Mouse (Mus musculus) kidney, adult 9 months (tissue): Measurements from ENCODE around the gene Abca17.

ENCODE experiments used
- DNase-seq: peaks from one replicate; pipeline ENCODE4 v3.0.0; 2022

Gene Abca17

GRCm38 (mm10) chr17:24236479-24236878, 114.4 kb downstream of the Abca17 start:
- no peak for DNase-seq

DNA sequence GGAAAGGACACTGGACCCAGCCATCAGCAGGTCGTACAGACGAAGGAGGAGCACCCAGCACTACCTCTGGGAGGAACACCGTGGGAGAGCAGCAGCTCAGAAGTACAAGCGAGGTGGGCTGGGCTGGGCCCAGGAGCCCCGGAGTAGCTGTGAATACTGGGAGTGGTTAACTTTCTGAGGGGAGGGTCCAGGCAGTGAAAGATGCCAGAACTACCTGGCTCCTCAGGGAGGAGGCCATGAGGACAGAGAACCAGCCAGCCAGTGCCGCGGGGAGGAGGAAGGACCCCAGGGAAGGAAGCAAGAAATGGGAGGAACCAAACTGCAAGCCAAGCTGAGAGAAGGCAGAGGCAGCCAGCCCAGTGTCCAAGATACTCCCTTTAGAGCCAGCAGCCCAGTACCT, 122.9 kb downstream of the Abca17 start:
- DNase-seq: no peak

DNA sequence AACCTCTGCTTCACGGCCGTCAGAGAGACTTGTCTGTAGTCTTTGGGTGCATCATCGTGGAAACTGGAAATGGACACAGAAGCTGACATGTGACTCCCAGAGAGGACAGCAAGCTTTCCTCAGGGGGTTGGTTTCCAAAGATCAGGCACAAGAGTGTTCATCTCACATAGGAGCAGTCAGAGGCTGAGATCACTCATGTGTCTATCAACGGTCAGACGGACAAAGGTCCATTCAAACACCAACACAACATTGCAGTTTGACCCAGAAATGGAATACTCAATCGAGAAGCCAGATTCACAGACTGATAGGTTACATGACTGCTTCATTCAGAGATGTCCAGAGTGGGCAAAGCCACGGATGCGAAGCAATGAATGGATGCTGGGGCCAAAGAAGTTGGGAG, 124.1 kb downstream of the Abca17 start:
- DNase-seq: no peak

DNA sequence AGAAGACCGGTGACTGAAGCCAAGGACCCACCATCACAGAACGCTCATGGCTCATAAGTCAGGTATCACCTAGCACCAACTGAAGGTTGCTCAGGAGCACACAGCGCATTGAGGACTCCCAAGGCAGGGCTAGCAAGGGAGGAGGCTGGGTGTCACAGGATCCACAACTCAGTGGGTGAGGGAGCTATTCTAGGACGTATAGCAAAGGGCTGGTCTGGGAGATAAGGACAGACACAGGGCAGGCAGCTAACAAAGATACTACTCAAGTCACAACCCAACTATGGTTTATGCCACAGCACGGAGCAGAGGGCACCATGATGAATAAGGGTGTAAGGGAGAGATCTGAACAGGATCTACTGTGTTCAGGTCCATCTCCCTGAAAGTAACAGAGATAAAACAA, 125.0 kb downstream of the Abca17 start:
- no peak for DNase-seq

- no peak for DNase-seq
Observed at GRCm38 (mm10) chr17:24224741-24225140, 126.1 kb downstream of the Abca17 start.

DNA sequence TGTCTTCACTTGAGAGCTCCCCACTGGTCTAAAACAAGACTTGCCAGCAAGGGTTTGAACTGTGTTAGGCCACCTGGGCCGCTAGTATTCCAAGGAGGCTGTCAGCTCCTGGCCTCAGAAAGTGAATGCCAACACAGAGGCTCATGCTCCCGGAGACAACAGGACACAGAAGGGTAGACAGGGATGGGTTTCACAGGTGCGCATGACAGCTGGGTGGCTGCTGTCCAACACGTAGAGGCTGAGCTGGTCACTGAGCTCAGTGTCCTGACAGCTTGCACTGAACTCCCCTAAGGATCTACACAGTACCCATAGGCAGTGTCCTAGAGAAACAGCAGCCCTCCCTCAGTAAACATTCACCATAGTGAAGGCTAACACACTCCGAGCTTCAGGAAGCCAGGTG, 127.4 kb downstream of the Abca17 start:
- no peak for DNase-seq

- DNase-seq: no peak
Observed at GRCm38 (mm10) chr17:24222653-24223052, 128.2 kb downstream of the Abca17 start.

DNA sequence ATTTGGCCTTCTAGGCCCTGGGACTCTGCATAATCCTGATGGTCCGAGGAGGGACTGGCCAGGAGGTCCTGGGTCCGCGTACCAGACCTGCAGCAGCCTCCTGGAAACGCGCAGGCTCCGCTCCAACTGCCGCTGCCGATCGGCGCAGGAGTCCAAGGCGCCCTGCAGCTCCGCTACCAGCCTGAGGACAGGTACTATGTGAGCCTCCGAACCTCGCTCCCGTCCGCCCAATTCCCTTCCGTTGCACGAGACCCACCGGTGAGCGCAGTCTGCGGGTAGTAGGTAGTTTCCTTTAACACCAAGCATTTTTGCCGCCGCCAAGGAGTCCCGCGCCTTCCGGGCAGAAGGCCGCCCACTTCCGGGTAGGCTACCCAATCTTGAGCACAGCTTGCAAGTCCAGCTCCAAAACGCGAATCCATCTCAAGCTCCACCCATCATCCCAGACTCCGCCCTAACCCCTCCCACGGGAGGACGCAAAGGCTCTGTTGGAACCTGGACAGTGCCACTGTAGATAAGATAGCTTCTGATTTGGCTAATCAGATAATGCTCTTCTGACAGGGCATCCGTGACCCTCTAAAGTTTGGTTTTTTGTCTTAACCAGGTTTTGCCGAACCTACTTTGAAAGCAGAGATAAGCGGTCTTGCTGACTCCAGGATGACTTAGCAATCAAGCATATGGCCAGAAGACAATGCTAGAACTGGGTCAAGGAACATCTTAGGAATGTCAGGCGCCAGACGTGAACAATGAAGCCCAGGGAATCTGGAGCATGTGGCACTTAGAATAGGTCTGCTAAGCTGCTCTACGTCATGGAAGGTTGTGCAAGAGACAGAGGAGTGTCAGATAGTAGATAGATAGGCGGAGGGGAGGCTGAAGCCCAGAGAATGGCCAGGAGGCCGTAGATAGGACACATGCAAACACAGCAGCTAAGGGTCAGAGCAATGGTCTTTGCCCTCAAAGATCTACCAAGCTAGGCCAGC, 130.1 kb downstream of the Abca17 start, which contains the start of gene Tedc2:
Tedc2 (minus strand) TSS at position 417 of the 977 bp plus-strand sequence.
- DNase-seq: peak; percentile 98

- no peak for DNase-seq
Observed at GRCm38 (mm10) chr17:24216836-24217235, 134.0 kb downstream of the Abca17 start.
